Mouse (Mus musculus): ENCODE data around the gene Tmem30b. TPM values are rescaled to one million over a fixed set of nuclear protein-coding genes. Genes with fewer than 3 reads are reported as not detected.
"Not testable (repeated sequence)": the region's sequence is repeated elsewhere in the genome, so short reads cannot be mapped to it uniquely, and the experiment has no call there.

The Tmem30b gene
- polyA plus RNA-seq, 1 experiment from 2014 or later: 1.8 TPM

GRCm38 (mm10) chr12:73583318-73583717 is 37.1 kb upstream of the Tmem30b start:
- no peaks in the 10 kb centered on the region for H3K9me3 ChIP-seq
- H3K4me1 ChIP-seq: peaks cover 18% of the 10 kb centered on the region
- H3K27ac ChIP-seq: no peak overlapping the region
- peaks cover 42% of the 10 kb centered on the region for H3K27me3 ChIP-seq (replicated peaks)
- H3K4me3 ChIP-seq: no peak overlapping the region
- no peak overlapping the region for H3K4me2 ChIP-seq (replicated peaks)
- H3K36me3 ChIP-seq: no peaks in the 10 kb centered on the region
- no peak for ATAC-seq (ENCODE audit: low FRiP score, low read depth)
- WGBS: 76% methylated on average over 9 of the region's 9 CpGs
- no peak overlapping the region for H3K9ac ChIP-seq

DNA sequence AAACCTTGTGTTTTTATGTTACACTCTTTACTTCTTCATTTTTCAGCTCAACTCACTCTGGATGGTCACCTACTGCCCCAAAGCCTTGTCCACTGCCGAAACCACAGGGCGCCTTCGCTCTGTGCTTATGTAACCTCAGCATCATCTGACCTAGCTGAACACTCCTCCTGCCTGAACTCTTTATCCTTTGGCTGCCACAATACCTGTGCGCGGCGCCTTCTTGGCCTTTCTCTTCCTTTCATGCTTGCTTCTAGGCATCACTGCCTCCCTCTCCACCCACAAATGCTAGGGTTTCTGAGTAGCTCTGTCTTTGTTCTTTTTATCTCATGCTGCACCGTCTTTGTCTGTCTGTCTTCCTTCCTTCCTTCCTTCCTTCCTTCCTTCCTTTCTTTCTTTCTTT is 34.6 kb upstream of the Tmem30b start:
- no peak overlapping the region for H3K27ac ChIP-seq
- peaks cover 30% of the 10 kb centered on the region for H3K27me3 ChIP-seq (replicated peaks)
- no peak for ATAC-seq (ENCODE audit: low FRiP score, low read depth)
- H3K4me1 ChIP-seq: peaks cover 14% of the 10 kb centered on the region
- WGBS: 85% methylated on average over 7 of the region's 7 CpGs
- no peak overlapping the region for H3K4me3 ChIP-seq
- H3K4me2 ChIP-seq (replicated peaks): no peak overlapping the region
- no peak overlapping the region for H3K9ac ChIP-seq
- H3K36me3 ChIP-seq: no peaks in the 10 kb centered on the region
- H3K9me3 ChIP-seq: no peaks in the 10 kb centered on the region

DNA sequence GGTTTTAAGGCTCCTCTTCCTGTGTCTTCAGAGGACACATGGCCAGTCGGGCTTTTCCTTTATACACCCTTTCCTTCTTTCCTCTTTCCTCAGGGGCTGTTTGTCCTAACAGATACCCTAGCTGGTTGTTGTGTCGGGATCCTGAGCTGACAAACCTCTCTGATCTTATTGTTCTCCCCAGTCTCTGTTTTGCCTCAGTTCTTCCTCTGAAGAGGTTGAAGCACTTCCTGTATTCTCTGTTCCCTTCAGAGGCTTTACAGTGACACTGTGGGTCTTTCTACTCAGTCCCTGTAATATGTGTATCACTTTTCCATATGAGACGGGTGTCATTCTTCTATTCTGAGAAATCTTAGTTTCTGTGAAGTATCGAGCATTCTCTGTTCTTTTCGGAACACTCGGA is 31.9 kb upstream of the Tmem30b start:
- no peak overlapping the region for H3K4me3 ChIP-seq
- no peak for ATAC-seq (ENCODE audit: low FRiP score, low read depth)
- H3K9ac ChIP-seq: no peak overlapping the region
- no peak overlapping the region for H3K27ac ChIP-seq
- 76% methylated on average over 6 of the region's 6 CpGs for WGBS
- H3K4me2 ChIP-seq (replicated peaks): no peak overlapping the region
- no peaks in the 10 kb centered on the region for H3K4me1 ChIP-seq
- H3K27me3 ChIP-seq (replicated peaks): peaks cover 5% of the 10 kb centered on the region
- no peaks in the 10 kb centered on the region for H3K9me3 ChIP-seq
- no peaks in the 10 kb centered on the region for H3K36me3 ChIP-seq

- H3K9me3 ChIP-seq: no peaks in the 10 kb centered on the region
- no peaks in the 10 kb centered on the region for H3K4me1 ChIP-seq
- 80% methylated on average over 15 of the region's 15 CpGs for WGBS
- H3K4me2 ChIP-seq (replicated peaks): no peak overlapping the region
- H3K27me3 ChIP-seq (replicated peaks): no peaks in the 10 kb centered on the region
- ATAC-seq (ENCODE audit: low FRiP score, low read depth): no peak
- H3K27ac ChIP-seq: no peak overlapping the region
- no peak overlapping the region for H3K4me3 ChIP-seq
- no peak overlapping the region for H3K9ac ChIP-seq
- no peaks in the 10 kb centered on the region for H3K36me3 ChIP-seq
Measured at GRCm38 (mm10) chr12:73574632-73575031, 28.4 kb upstream of the Tmem30b start.

- 73% methylated on average over 11 of the region's 11 CpGs for WGBS
- no peak overlapping the region for H3K4me3 ChIP-seq
- H3K36me3 ChIP-seq: no peaks in the 10 kb centered on the region
- H3K9ac ChIP-seq: no peak overlapping the region
- no peak for ATAC-seq (ENCODE audit: low FRiP score, low read depth)
- H3K9me3 ChIP-seq: no peaks in the 10 kb centered on the region
- no peak overlapping the region for H3K27ac ChIP-seq
- H3K4me1 ChIP-seq: no peaks in the 10 kb centered on the region
- peak overlapping the region; percentile 57 for H3K4me2 ChIP-seq (replicated peaks)
- no peaks in the 10 kb centered on the region for H3K27me3 ChIP-seq (replicated peaks)
Measured at GRCm38 (mm10) chr12:73565620-73565969, 19.4 kb upstream of the Tmem30b start.

DNA sequence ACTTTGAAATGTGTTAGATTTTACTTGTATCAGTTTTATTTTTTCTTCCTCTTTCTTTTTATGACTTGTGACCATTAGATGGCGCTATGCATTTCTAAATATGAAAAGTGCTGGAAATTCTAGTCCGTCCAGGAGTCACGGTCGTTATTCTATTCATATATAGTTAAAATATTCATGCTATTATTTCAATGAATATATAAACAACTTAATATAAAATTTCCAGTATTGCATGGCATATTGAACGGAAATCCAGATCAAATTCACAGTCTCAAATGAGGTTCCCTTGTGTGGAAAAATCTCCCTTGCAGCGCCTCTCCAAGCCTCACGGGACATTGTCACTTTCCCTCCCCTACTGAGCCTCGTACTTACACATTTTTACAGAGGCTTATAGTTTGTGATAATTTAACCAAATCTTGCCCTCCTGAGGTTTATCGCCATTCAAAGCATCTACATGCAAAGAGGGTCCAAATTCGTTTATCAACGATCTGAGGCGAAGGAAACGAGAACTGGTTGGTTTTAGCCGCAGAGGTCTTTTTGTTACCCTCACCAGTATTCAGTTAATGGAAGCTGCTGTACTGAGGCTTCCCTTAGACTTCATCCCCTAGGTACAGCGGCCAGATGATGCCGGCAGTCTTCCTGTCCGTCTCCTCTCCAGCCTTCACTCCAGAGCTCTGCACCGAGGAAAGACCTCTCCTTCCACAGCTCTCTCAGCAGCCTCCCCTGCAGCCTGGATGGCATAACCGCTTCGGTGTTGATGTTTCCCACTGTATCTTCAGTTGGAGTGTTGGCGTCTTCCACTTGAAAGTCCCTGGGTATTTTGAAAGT is 18.8 kb upstream of the Tmem30b start:
- 28% methylated on average over 21 of the region's 21 CpGs for WGBS
- ATAC-seq (ENCODE audit: low FRiP score, low read depth): no peak
- Histone ChIP-seq H3K27me3 (replicated peaks) (no peaks in the 10 kb centered on the region), H3K4me3 (peak overlapping the region; percentile 27), H3K9ac (no peak overlapping the region), H3K36me3 (no peaks in the 10 kb centered on the region), H3K9me3 (no peaks in the 10 kb centered on the region), H3K27ac (no peak overlapping the region), H3K4me1 (no peaks in the 10 kb centered on the region), H3K4me2 (replicated peaks) (peak overlapping the region; percentile 57)

DNA sequence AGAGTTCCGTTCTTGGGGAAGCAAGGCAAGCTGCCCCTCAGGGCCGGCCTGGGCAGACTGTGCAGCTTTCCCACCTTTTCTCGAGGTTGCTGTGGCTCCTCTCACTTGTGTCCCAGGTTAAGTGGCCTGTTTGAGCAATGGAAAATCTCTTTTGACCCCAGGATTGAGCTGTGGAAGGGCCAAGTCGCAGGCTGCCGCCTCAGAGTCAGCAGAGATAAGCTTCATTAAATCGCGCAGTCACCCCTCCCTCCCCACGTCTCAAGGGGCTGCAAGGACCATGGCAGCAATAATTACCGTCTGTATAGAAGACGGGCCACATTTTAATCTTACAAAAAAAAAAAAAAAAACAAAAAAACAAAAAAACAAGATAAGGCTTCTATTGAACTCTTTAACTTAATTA is 18.0 kb upstream of the Tmem30b start:
- Histone ChIP-seq H3K36me3 (no peaks in the 10 kb centered on the region), H3K9me3 (no peaks in the 10 kb centered on the region), H3K27me3 (replicated peaks) (no peaks in the 10 kb centered on the region), H3K27ac (no peak overlapping the region), H3K4me1 (no peaks in the 10 kb centered on the region), H3K9ac (no peak overlapping the region), H3K4me2 (replicated peaks) (no peak overlapping the region), H3K4me3 (no peak overlapping the region)
- ATAC-seq (ENCODE audit: low FRiP score, low read depth): no peak
- WGBS: 30% methylated on average over 10 of the region's 10 CpGs

DNA sequence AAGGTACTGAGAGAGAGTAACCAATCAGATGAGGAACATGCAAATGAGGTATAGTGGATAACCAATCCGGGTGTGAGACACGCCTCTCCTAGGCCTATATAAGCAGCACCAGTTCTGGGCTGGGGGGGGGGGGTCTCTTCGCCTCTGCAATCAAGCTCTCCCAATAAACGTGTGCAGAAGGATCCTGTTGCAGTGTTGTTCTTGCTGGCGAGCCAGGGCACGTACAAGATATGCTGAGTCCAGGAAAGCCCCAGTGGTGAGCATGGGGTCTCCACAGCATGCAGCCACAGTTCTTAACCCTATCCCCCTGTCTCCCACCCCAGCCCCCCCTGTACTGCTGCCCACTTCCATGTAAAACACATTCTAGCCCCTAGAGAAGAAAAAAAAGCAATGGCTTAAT is 16.9 kb upstream of the Tmem30b start:
- not testable (repeated sequence) for H3K27ac ChIP-seq; H3K4me2 ChIP-seq (replicated peaks); H3K4me1 ChIP-seq; ATAC-seq (ENCODE audit: low FRiP score, low read depth); H3K9ac ChIP-seq; H3K4me3 ChIP-seq; H3K9me3 ChIP-seq; H3K27me3 ChIP-seq (replicated peaks); H3K36me3 ChIP-seq
- WGBS: 75% methylated on average over 6 of the region's 6 CpGs

DNA sequence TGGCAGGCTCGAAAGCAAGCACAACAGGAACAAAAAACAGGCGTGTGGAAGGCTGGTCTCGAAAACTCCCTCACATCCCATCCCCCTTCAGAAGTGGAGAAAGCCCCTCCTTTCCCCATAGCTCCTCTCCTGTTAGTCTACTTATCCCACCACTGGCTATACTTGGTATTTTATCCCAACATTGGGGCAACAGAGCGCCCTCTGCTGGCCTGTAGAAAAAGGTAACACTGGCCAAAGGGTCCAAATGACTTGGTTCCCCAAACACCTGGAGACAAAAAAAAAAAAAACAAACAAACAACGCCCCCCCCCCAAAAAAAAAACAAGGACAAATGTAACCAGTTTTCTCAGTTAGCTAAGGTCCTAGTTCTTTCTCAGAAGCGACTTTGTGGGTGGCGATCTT is 13.9 kb upstream of the Tmem30b start:
- Histone ChIP-seq H3K4me3 (no peak overlapping the region), H3K9ac (no peak overlapping the region), H3K27me3 (replicated peaks) (no peaks in the 10 kb centered on the region), H3K9me3 (no peaks in the 10 kb centered on the region), H3K4me1 (no peaks in the 10 kb centered on the region), H3K36me3 (no peaks in the 10 kb centered on the region), H3K4me2 (replicated peaks) (no peak overlapping the region), H3K27ac (no peak overlapping the region)
- ATAC-seq (ENCODE audit: low FRiP score, low read depth): no peak
- WGBS: 53% methylated on average over 7 of the region's 7 CpGs

- H3K27me3 ChIP-seq (replicated peaks): no peaks in the 10 kb centered on the region
- H3K4me3 ChIP-seq: no peak overlapping the region
- H3K9ac ChIP-seq: no peak overlapping the region
- 90% methylated on average over 20 of the region's 20 CpGs for WGBS
- no peaks in the 10 kb centered on the region for H3K4me1 ChIP-seq
- ATAC-seq (ENCODE audit: low FRiP score, low read depth): no peak
- H3K4me2 ChIP-seq (replicated peaks): no peak overlapping the region
- no peak overlapping the region for H3K27ac ChIP-seq
- H3K36me3 ChIP-seq: no peaks in the 10 kb centered on the region
- H3K9me3 ChIP-seq: no peaks in the 10 kb centered on the region
Measured at GRCm38 (mm10) chr12:73558525-73559195, 12.5 kb upstream of the Tmem30b start.

GRCm38 (mm10) chr12:73554155-73554554 is 8.0 kb upstream of the Tmem30b start:
- peaks cover 13% of the 10 kb centered on the region for H3K27me3 ChIP-seq (replicated peaks)
- ATAC-seq (ENCODE audit: low FRiP score, low read depth): 0 out of 2 replicates have a peak, but pooled peaks have one; percentile 74
- 6% methylated on average over 5 of the region's 5 CpGs for WGBS
- H3K4me3 ChIP-seq: no peak overlapping the region
- H3K9me3 ChIP-seq: no peaks in the 10 kb centered on the region
- no peak overlapping the region for H3K4me2 ChIP-seq (replicated peaks)
- H3K9ac ChIP-seq: no peak overlapping the region
- H3K27ac ChIP-seq: no peak overlapping the region
- H3K4me1 ChIP-seq: no peaks in the 10 kb centered on the region
- H3K36me3 ChIP-seq: no peaks in the 10 kb centered on the region

DNA sequence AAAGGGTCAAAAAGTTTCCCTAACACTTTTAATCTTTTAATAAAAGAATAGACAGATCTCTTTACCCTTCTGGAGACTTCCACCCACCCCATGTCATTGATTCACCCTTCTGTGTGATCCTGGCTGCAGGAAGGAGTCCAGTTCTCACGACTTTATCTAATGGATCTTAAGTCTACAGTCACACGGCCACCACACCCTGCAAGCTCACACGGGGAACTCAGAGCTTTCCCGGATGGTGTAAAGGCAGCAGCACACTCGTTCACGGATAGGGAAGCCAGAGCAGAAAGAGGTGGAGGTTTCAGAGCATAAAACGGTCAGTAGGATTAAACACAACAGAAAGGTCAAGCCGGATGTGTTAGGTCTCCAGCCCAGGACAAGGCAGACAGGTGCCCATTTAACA is 2.1 kb upstream of the Tmem30b start:
- Histone ChIP-seq H3K9me3 (no peaks in the 10 kb centered on the region), H3K4me3 (no peak overlapping the region), H3K9ac (no peak overlapping the region), H3K4me1 (peaks cover 12% of the 10 kb centered on the region), H3K36me3 (no peaks in the 10 kb centered on the region), H3K4me2 (replicated peaks) (no peak overlapping the region), H3K27ac (no peak overlapping the region; the same call in 1 of the 2 replicates), H3K27me3 (replicated peaks) (peaks cover 67% of the 10 kb centered on the region)
- ATAC-seq (ENCODE audit: low FRiP score, low read depth): no peak
- 76% methylated on average over 8 of the region's 8 CpGs for WGBS

GRCm38 (mm10) chr12:73547646-73548045 is 1.5 kb upstream of the Tmem30b start:
- Histone ChIP-seq H3K27me3 (replicated peaks) (peaks cover 72% of the 10 kb centered on the region), H3K4me1 (peaks cover 12% of the 10 kb centered on the region), H3K4me3 (no peak overlapping the region), H3K4me2 (replicated peaks) (no peak overlapping the region), H3K27ac (no peak overlapping the region), H3K36me3 (no peaks in the 10 kb centered on the region), H3K9ac (no peak overlapping the region), H3K9me3 (no peaks in the 10 kb centered on the region)
- no peak for ATAC-seq (ENCODE audit: low FRiP score, low read depth)
- WGBS: 33% methylated on average over 10 of the region's 10 CpGs
